Mouse (Mus musculus) kidney, embryonic 14.5 days (tissue): ENCODE measurements at regions not wholly inside any gene's neighbourhood (a gene's known extent, or its start where the extent isn't known, plus 50 kb on each side); places are given as distances from the start of the nearest gene placed in this dataset.

Experiments used
- ATAC-seq: fragments of 200-750 bp; cut with Nextera tagmentation; 2 replicates; pipeline ENCODE4 v1.8.0; 2017; ENCODE audit warnings: moderate number of reproducible peaks, mild to moderate bottlenecking, moderate TSS enrichment, moderate library complexity; ENCODE audit not compliant: low FRiP score, low TSS enrichment
- H3K27ac ChIP-seq: fragments of 300-500 bp; sonication (generic); 2 replicates; pipeline ENCODE4 v1.5.1; 2014; ENCODE audit warnings: low read depth, mild to moderate bottlenecking, low read length, moderate library complexity, mixed read lengths
- H3K27me3 ChIP-seq: fragments of 300-500 bp; sonication (generic); 2 replicates; pipeline ENCODE4 v1.6.1; 2014; ENCODE audit warnings: mild to moderate bottlenecking, low read length; ENCODE audit not compliant: control insufficient read depth, insufficient read depth
- H3K36me3 ChIP-seq: fragments of 300-500 bp; sonication (generic); 2 replicates; pipeline ENCODE4 v1.6.1; 2014; ENCODE audit warnings: low read length, mixed read lengths; ENCODE audit not compliant: control insufficient read depth, insufficient read depth
- H3K4me1 ChIP-seq: fragments of 300-500 bp; sonication (generic); 2 replicates; pipeline ENCODE4 v1.6.1; 2014; ENCODE audit warnings: low read length, mixed read lengths; ENCODE audit not compliant: control insufficient read depth, insufficient read depth
- H3K4me2 ChIP-seq: fragments of 300-500 bp; sonication (generic); replicated peaks from 2 replicates; pipeline ENCODE4 v1.6.1; 2014; ENCODE audit warnings: low read depth, mild to moderate bottlenecking, low read length
- H3K4me3 ChIP-seq: fragments of 300-500 bp; sonication (generic); 2 replicates; pipeline ENCODE4 v1.5.1; 2014; ENCODE audit warnings: mild to moderate bottlenecking, low read length
- H3K9ac ChIP-seq: fragments of 300-500 bp; sonication (generic); 2 replicates; pipeline ENCODE4 v1.6.1; 2014; ENCODE audit warnings: low read depth, mild to moderate bottlenecking, low read length, moderate library complexity
- H3K9me3 ChIP-seq: fragments of 300-500 bp; sonication (generic); 2 replicates; pipeline ENCODE4 v1.6.1; 2016; ENCODE audit warnings: low read length; ENCODE audit not compliant: control insufficient read depth
- WGBS: fragments of 180-500 bp; shearing (Covaris S2); extraction: QIAGEN DNeasy Blood & Tissue Kit; methylation state at CpG from one replicate; pipeline ENCODE4 v1.1.7; 2014; 5-methylcytosine and 5-hydroxymethylcytosine counted together

DNA sequence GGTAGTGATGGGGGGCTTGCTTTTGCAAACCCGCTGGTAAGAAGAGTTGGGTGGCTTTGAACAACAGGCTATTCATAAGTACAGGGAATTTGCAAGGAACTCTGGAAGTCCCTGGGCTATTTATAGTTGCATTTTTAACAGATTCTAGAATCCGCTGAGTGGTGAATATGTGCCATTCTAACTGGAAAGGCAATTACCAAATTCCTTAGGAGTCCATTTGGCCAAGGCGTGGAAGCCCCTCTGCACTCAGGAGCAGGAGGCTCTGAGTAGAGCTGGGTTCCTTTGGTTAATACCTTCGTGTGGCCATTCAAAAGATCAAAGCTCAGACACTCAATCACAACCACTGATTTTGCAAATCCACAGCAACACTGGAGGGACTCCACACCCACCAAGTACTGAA, 54.0 kb upstream of the Jdp2 start:
- H3K4me1 ChIP-seq = peaks cover 4% of the 10 kb centered on the region; the same call in 1 of the 2 replicates
- WGBS = 43% methylated on average over 4 of the region's 4 CpGs
- no peak for ATAC-seq
- H3K9me3 ChIP-seq = no peaks in the 10 kb centered on the region
- no peak overlapping the region for H3K9ac ChIP-seq
- H3K27me3 ChIP-seq = no peaks in the 10 kb centered on the region
- H3K4me3 ChIP-seq = no peak overlapping the region
- no peak overlapping the region for H3K4me2 ChIP-seq
- H3K27ac ChIP-seq = no peak overlapping the region
- H3K36me3 ChIP-seq = no peaks in the 10 kb centered on the region

DNA sequence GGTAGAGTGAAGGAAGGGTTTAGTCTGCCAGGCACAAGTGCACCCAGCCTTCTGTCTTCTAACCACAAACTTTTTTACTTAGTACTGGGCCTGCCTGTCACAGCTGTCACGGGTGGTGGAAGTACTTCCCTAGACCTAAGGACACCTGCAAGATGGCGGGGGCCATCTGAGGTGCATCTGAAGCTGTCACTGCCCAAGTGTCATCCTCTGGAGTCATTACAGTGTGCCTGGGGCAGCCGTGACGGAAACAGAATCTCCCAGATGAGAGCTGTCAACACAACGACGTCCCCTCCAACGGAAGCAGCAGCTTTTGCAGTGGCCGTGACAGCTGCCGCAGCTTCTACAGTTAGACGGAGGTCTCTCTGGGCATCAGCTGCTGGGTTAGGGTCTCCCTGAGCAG, 53.1 kb upstream of the Jdp2 start:
- Histone ChIP-seq H3K27me3 (no peaks in the 10 kb centered on the region), H3K9ac (no peak overlapping the region), H3K27ac (no peak overlapping the region), H3K4me1 (peaks cover 4% of the 10 kb centered on the region; the same call in 1 of the 2 replicates), H3K4me2 (no peak overlapping the region), H3K4me3 (no peak overlapping the region), H3K36me3 (no peaks in the 10 kb centered on the region), H3K9me3 (no peaks in the 10 kb centered on the region)
- ATAC-seq = no peak
- 34% methylated on average over 10 of the region's 10 CpGs for WGBS

GRCm38 (mm10) chr12:85548076-85548475, 50.8 kb upstream of the Jdp2 start:
- no peak overlapping the region for H3K9ac ChIP-seq
- WGBS = 48% methylated on average over 8 of the region's 8 CpGs

More at GRCm38 (mm10) chr12:85548076-85548475, 50.8 kb upstream of the Jdp2 start:
- Histone ChIP-seq H3K4me1 (peaks cover 4% of the 10 kb centered on the region; the same call in 1 of the 2 replicates), H3K9me3 (no peaks in the 10 kb centered on the region), H3K4me3 (no peak overlapping the region), H3K36me3 (no peaks in the 10 kb centered on the region), H3K4me2 (no peak overlapping the region), H3K27me3 (no peaks in the 10 kb centered on the region), H3K27ac (no peak overlapping the region)
- ATAC-seq = 0 out of 2 replicates have a peak, but pooled peaks have one; percentile 24
